Mouse (Mus musculus): ENCODE measurements around the gene Pink1. TPM values are rescaled to one million over a fixed set of nuclear protein-coding genes. Genes with fewer than 3 reads are reported as not detected.

The Pink1 gene
- polyA plus RNA-seq, 1 experiment, result 134 TPM

DNA sequence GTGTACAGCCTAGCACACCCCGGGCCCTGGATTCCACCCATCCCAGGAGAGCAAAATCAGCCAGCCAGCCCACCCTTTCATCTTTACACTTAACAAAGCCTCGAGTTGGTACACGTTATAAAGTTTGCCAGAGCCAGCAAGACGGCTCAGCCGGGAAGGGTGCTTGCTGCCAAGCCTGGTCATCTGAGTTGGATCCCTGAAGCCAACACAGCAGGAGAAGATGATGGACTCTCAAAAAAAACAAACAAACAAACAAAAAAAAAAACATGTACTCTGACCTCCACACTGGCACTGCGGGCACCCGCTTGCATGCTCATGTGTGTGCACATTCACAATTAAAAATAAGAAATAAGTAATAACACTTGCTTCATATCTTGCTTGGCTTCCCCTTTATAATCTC is 15.9 kb upstream of the Pink1 start:
- H3K4me3 ChIP-seq (ENCODE audit: control insufficient read depth, low read depth, low read length), result no peak overlapping the region
- TF ChIP-seq CTCF (IDR thresholded peaks at IDR 0.05; ENCODE audit: control insufficient read depth, insufficient read depth, insufficient replicate concordance, low read depth, low read length) (no peak), POLR2A (IDR thresholded peaks at IDR 0.05; ENCODE audit: control insufficient read depth, low read depth, low read length) (no peak)
- H3K36me3 ChIP-seq (ENCODE audit: control insufficient read depth, insufficient read depth, low read length), result no peaks in the 10 kb centered on the region
- H3K27me3 ChIP-seq (ENCODE audit: control insufficient read depth, insufficient read depth, low read length), result no peaks in the 10 kb centered on the region
- H3K4me1 ChIP-seq (ENCODE audit: control insufficient read depth, insufficient read depth, low read length), result no peaks in the 10 kb centered on the region
- no peak overlapping the region for H3K27ac ChIP-seq (ENCODE audit: control insufficient read depth, insufficient read depth, low read depth, low read length)

DNA sequence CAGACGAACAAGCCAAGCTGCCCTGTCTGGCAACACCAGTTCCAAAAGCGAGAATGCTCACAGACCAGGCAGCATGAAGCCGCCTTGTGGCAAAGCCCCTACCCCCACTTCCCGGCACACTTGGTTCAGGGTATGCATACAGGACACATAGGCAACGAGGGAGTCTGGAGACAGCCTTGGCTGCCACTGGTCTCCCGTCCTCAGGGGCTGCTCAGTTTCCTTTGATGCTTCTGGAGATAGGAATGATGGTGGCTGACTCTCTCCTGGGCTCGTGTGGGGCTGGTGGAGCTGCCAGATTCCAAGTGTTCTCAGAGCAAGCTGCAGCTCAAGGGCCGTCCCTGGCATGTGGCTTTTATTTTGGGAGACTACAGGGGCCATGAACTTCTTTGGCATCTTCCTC is 15.3 kb upstream of the Pink1 start:
- no peak for TF ChIP-seq POLR2A (IDR thresholded peaks at IDR 0.05; ENCODE audit: control insufficient read depth, low read depth, low read length)
- no peak for TF ChIP-seq CTCF (IDR thresholded peaks at IDR 0.05; ENCODE audit: control insufficient read depth, insufficient read depth, insufficient replicate concordance, low read depth, low read length)
- Histone ChIP-seq H3K4me1 (ENCODE audit: control insufficient read depth, insufficient read depth, low read length) (no peaks in the 10 kb centered on the region), H3K4me3 (ENCODE audit: control insufficient read depth, low read depth, low read length) (no peak overlapping the region), H3K36me3 (ENCODE audit: control insufficient read depth, insufficient read depth, low read length) (no peaks in the 10 kb centered on the region), H3K27ac (ENCODE audit: control insufficient read depth, insufficient read depth, low read depth, low read length) (no peak overlapping the region), H3K27me3 (ENCODE audit: control insufficient read depth, insufficient read depth, low read length) (no peaks in the 10 kb centered on the region)

DNA sequence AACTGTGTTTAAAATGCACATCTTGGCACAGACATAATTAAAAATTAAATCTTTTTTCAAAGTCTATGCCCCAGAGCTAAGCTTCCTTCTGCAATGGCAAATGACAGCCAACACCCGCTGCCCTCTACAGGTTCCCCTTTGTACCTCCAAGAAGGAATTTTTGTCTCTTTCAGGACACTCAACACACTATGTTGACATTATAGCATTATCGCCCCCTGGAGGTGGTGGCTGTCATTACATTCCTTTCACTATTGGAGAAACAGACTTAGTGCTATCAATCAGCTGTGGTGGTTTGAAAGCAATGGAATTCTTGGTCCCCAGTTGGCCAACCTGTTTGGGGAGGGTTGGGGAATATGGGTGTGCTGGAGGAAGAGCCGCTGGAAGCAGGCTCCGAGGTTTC is 13.9 kb upstream of the Pink1 start:
- Histone ChIP-seq H3K4me1 (ENCODE audit: control insufficient read depth, insufficient read depth, low read length) (no peaks in the 10 kb centered on the region), H3K27ac (ENCODE audit: control insufficient read depth, insufficient read depth, low read depth, low read length) (no peak overlapping the region), H3K27me3 (ENCODE audit: control insufficient read depth, insufficient read depth, low read length) (no peaks in the 10 kb centered on the region), H3K36me3 (ENCODE audit: control insufficient read depth, insufficient read depth, low read length) (no peaks in the 10 kb centered on the region), H3K4me3 (ENCODE audit: control insufficient read depth, low read depth, low read length) (no peak overlapping the region)
- TF ChIP-seq POLR2A (IDR thresholded peaks at IDR 0.05; ENCODE audit: control insufficient read depth, low read depth, low read length), result no peak
- TF ChIP-seq CTCF (IDR thresholded peaks at IDR 0.05; ENCODE audit: control insufficient read depth, insufficient read depth, insufficient replicate concordance, low read depth, low read length), result peak; percentile 29; the same call in 1 of the 2 replicates

DNA sequence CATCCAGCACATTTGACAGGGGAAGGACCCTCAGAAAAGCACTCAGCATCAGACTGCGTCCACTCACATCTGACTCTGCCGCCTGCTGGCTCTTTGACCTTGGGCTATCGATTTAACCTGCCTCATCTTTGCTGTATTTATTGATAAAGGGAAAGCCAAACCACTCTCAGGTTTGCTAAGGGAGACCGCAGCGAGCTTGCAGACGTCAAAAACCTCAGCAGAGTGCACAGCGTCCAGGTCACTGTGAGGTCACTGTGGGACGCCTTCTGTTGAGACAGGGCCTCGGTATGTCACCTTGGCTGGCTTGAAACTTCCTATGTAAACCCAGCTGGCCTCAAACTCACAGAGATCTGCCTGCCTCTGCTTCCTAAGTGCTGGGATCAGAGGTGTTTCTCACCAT is 11.2 kb upstream of the Pink1 start:
- H3K4me3 ChIP-seq (ENCODE audit: control insufficient read depth, low read depth, low read length), result no peak overlapping the region

DNA sequence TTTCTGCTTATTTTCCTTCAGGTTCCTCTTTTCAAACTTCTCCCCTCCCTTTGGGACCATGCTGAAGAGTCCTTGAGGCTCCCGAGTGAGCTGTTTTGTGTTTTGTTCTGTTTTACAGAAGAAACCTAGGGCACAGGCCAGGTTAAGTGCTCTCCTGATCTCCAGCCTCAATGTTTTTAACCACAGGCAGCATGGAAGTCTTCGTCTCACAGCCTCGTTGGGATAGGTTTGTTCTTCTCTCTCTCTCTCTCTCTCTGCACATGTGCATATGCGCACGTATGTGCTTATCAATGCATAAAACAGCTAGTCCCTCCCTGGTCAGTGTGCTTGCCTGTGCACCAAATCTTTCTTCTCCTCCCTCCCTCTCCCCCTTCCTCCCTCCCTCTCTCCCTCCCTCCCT is 10.8 kb upstream of the Pink1 start:
- TF ChIP-seq POLR2A (IDR thresholded peaks at IDR 0.05; ENCODE audit: control insufficient read depth, low read depth, low read length) (no peak), CTCF (IDR thresholded peaks at IDR 0.05; ENCODE audit: control insufficient read depth, insufficient read depth, insufficient replicate concordance, low read depth, low read length) (no peak)
- H3K27me3 ChIP-seq (ENCODE audit: control insufficient read depth, insufficient read depth, low read length), result no peaks in the 10 kb centered on the region
- H3K36me3 ChIP-seq (ENCODE audit: control insufficient read depth, insufficient read depth, low read length), result no peaks in the 10 kb centered on the region
- no peaks in the 10 kb centered on the region for H3K4me1 ChIP-seq (ENCODE audit: control insufficient read depth, insufficient read depth, low read length)
- no peak overlapping the region for H3K4me3 ChIP-seq (ENCODE audit: control insufficient read depth, low read depth, low read length)
- H3K27ac ChIP-seq (ENCODE audit: control insufficient read depth, insufficient read depth, low read depth, low read length), result no peak overlapping the region

More for the DNA sequence above, 11.2 kb upstream of the Pink1 start:
- Histone ChIP-seq H3K27me3 (ENCODE audit: control insufficient read depth, insufficient read depth, low read length) (no peaks in the 10 kb centered on the region), H3K36me3 (ENCODE audit: control insufficient read depth, insufficient read depth, low read length) (no peaks in the 10 kb centered on the region), H3K27ac (ENCODE audit: control insufficient read depth, insufficient read depth, low read depth, low read length) (no peak overlapping the region), H3K4me1 (ENCODE audit: control insufficient read depth, insufficient read depth, low read length) (no peaks in the 10 kb centered on the region)
- TF ChIP-seq POLR2A (IDR thresholded peaks at IDR 0.05; ENCODE audit: control insufficient read depth, low read depth, low read length), result no peak
- no peak for TF ChIP-seq CTCF (IDR thresholded peaks at IDR 0.05; ENCODE audit: control insufficient read depth, insufficient read depth, insufficient replicate concordance, low read depth, low read length)

DNA sequence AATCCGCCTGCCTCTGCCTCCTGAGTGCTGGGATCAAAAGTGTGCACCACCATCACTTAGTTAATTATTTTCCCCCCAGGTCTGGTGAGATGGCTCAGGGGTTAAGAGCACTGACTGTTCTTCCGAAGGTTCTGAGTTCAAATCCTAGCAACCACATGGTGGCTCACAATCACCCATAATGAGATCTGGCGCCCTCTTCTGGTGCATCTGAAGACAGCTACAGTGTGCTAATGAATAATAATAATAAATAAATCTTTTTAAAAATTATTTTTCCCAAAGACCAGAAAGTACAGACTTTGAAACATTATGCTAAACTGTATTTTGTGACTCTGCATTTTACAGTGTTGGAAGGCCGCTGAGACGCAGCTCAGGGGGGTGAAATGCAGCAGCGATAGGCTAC is 9.5 kb upstream of the Pink1 start:
- H3K27ac ChIP-seq (ENCODE audit: control insufficient read depth, insufficient read depth, low read depth, low read length), result no peak overlapping the region
- no peaks in the 10 kb centered on the region for H3K4me1 ChIP-seq (ENCODE audit: control insufficient read depth, insufficient read depth, low read length)
- TF ChIP-seq CTCF (IDR thresholded peaks at IDR 0.05; ENCODE audit: control insufficient read depth, insufficient read depth, insufficient replicate concordance, low read depth, low read length), result no peak
- TF ChIP-seq POLR2A (IDR thresholded peaks at IDR 0.05; ENCODE audit: control insufficient read depth, low read depth, low read length), result no peak
- H3K4me3 ChIP-seq (ENCODE audit: control insufficient read depth, low read depth, low read length), result no peak overlapping the region
- no peaks in the 10 kb centered on the region for H3K27me3 ChIP-seq (ENCODE audit: control insufficient read depth, insufficient read depth, low read length)
- no peaks in the 10 kb centered on the region for H3K36me3 ChIP-seq (ENCODE audit: control insufficient read depth, insufficient read depth, low read length)

DNA sequence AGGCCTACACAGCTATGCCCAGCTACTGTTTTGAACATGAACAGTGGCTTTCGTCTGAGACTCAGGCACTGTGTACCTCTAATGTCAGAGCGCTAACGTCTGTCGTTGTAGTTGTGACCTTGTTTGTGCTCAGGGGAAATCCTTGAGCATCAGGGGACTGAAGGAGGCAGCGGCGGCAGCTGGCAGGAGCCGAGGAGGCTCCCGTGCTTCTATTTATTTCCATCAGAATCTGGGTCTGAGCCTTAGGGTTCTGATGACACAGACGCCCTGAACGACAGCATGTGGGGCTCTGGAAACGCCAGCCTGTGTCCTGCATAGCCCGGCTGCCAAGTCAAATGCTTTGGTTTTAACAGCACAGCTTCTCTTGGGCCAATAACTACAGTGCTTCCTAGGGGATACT is 8.9 kb upstream of the Pink1 start:
- no peak for TF ChIP-seq POLR2A (IDR thresholded peaks at IDR 0.05; ENCODE audit: control insufficient read depth, low read depth, low read length)
- no peak for TF ChIP-seq CTCF (IDR thresholded peaks at IDR 0.05; ENCODE audit: control insufficient read depth, insufficient read depth, insufficient replicate concordance, low read depth, low read length)
- Histone ChIP-seq H3K4me1 (ENCODE audit: control insufficient read depth, insufficient read depth, low read length) (no peaks in the 10 kb centered on the region), H3K27me3 (ENCODE audit: control insufficient read depth, insufficient read depth, low read length) (no peaks in the 10 kb centered on the region), H3K4me3 (ENCODE audit: control insufficient read depth, low read depth, low read length) (peak overlapping the region; percentile 28), H3K27ac (ENCODE audit: control insufficient read depth, insufficient read depth, low read depth, low read length) (no peak overlapping the region), H3K36me3 (ENCODE audit: control insufficient read depth, insufficient read depth, low read length) (no peaks in the 10 kb centered on the region)

DNA sequence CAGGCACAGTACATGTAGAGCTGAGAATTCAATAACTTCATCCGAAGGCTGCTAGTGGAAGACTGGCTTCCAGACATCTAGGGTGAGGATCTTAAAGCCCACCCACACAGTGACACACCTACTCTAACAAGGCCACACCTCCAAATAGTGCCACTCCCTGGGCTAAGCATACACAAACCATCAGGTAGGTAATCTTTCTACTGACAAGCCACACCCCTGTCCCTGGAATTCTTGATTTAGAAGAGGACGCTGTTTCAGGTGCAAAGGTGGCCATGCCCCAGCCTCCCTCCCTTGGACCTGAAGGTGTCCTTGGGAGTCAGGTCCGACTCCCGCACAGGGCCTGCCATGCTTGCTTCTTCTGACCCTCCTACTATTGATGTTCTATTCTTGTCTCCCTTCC is 7.0 kb upstream of the Pink1 start:
- no peak overlapping the region for H3K4me3 ChIP-seq (ENCODE audit: control insufficient read depth, low read depth, low read length)
- no peaks in the 10 kb centered on the region for H3K4me1 ChIP-seq (ENCODE audit: control insufficient read depth, insufficient read depth, low read length)
- no peaks in the 10 kb centered on the region for H3K36me3 ChIP-seq (ENCODE audit: control insufficient read depth, insufficient read depth, low read length)
- TF ChIP-seq POLR2A (IDR thresholded peaks at IDR 0.05; ENCODE audit: control insufficient read depth, low read depth, low read length) (no peak), CTCF (IDR thresholded peaks at IDR 0.05; ENCODE audit: control insufficient read depth, insufficient read depth, insufficient replicate concordance, low read depth, low read length) (no peak)
- no peak overlapping the region for H3K27ac ChIP-seq (ENCODE audit: control insufficient read depth, insufficient read depth, low read depth, low read length)
- no peaks in the 10 kb centered on the region for H3K27me3 ChIP-seq (ENCODE audit: control insufficient read depth, insufficient read depth, low read length)

Data from testis, adult 2 months (tissue).